Mouse (Mus musculus) liver, postnatal 0 days (tissue): ENCODE results near the gene Fhit.

Experiments used
- CTCF ChIP-seq: sonication (generic); IDR thresholded peaks from 2 replicates; pipeline ENCODE4 v1.5.1; 2016; ENCODE audit warnings: antibody characterized with exemption, low read depth
- EP300 ChIP-seq: IDR thresholded peaks from 2 replicates; pipeline ENCODE4 v1.6.1; 2016; ENCODE audit warnings: antibody characterized with exemption, low read depth, mild to moderate bottlenecking

GRCm38 (mm10) chr14:10305286-10305685 lies 856.5 kb downstream of the Fhit start:
- TF ChIP-seq CTCF (no peak), EP300 (no peak)
